Mouse (Mus musculus) thymus, postnatal 14 days (tissue): ENCODE results near the gene Lrrc58.
A peak's percentile ranks its signal among the peaks of the same experiment; 100 is the strongest.

Experiments
- DNase-seq: peaks from one replicate; pipeline ENCODE4 v3.0.0; 2021

The Lrrc58 gene

DNA sequence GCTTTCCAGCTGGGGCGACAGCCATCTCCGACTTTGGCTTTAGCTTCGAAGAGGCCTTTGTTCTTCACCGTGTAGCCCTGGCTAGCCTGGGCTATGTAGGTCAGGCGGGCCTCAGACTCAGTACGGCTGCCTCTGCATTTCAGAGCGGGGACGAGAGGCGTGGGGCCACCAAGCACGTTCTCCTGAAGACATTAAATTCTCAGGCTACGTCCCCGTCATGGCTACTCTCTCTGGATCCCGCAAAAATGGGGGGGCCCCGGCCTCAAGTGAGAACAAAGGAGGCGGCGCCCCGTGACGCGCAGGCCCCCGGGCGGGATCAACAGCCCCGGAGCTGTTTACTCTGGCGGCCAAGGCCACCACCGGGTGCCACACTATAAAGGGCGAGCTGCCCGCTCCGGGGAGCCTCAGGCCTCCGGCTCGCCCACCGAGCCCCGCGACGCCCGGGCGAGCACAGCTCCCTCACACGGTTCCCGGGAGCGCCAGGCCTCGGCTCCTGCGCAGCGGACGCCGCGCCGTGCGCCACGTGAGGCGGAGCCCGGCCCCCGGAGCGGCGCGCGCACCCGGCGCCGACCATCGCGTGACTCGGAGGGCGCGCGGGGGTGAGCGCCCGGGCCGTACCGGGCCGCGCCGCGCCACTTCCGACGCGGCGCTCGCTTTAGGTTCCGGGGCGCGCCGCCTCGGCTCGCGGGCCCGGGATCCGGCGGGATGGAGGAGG, at the start of gene Lrrc58:
TSS of gene Lrrc58 (plus strand) at position 599 of the 715 bp plus-strand sequence.
- peak; percentile 90 for DNase-seq

DNA sequence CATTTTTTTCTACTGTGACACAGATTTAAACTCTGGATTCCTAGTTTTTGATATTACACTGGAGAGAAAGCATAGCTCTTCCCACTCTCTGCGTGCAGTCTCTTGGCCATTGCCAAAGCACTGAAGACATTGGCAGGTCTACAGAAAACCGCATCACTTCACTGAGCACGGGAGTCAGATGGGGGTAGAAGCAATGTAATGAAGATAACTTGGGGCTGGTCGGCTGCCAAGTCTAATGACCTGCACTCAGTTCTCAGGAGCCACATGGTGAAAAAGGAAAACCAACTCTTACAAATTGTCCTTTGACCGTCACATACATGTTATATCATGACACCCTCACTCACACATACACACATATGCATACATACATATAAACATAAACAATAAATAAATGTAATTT, 44.2 kb upstream of the Lrrc58 start:
- no peak for DNase-seq

DNA sequence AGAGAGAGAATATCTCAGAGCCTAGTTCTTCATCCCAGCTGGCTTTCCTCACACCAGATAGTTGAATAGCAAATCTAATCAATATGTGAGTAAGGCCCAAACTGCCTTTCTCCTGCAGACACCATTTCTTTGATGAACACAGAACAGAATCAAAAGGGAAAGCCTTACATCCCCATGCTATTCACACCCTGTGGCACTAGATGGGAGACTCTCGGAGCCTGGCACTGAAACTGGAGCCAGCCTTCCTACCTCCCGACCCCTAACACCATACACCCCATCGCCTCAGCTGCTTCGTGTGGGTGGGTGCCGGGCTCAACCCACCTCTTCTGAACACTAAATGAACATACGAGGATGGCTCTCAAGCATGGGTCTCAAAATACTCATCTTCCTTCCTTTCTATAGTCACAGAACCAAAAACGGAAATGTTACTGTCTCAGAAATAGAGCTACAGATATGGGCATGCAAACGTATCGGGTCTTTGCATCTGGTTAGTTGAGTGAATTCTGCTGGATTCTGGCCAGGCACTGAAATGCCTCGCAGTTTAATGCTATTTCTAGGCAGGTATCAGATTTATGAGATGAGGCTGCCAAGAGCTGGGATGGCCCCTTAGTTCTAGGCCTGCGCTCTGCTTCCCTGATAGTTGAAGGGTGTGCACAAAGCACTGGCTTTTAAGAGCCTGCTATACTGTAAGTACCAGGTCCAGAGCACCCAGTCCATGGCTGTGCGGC, 43.2 kb upstream of the Lrrc58 start:
- no peak for DNase-seq

DNA sequence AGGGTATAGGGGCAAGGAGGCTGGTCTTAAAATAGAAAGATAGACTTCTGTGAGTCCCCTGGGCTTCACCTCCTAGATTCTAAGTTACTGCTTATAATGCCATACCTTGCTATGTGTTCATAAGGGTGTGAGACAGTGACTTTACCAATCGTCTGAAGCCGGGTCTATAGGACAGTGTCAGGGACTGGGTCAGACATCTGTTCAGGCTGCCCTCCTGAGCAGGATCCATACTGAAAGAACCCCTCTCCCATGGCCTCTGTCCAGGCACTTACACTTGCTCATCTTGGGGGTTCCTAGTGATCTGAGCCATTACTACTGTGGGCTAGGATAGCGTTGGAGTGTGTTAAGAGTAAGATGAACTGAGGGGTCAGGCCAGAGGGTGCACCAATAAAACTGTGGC, 41.9 kb upstream of the Lrrc58 start:
- no peak for DNase-seq

DNA sequence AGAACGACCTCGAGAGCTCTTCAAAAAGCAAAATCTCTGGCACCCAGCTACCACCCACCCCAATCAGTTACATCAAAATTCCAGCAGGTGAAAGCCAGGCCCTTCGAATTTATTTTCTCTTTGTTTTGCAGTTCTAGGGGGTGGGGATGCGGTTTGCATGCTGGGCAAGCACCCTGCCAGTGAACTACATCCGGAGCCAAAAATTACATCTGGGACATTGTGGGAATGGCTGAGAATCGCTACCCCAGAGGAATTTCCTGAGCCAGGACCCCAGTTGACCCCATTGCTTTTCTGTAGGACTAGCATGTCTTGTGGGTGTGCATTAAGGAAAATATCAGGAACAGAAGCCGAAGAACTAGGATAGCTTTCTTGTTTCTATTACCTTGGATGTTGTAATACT, 37.1 kb upstream of the Lrrc58 start:
- DNase-seq: no peak

DNA sequence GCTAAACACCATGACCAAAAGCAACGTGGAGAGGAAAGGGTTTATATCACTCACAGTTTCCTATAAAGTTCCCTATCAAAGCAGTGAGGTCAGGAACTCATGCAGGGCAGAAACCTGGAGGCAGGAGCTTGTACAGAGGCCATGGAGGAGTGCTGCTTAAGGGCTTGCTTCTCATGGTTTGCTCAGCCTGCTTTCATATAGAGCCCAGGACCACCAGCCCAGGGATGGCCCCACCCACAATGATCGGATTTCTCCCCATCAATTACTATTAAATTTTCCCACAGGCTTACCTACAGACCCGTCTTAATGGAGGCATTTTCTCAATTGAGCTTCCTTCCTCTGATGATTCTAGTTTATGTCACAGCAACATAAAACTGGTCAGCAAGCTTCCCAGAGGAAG, 30.6 kb upstream of the Lrrc58 start:
- DNase-seq: no peak

DNA sequence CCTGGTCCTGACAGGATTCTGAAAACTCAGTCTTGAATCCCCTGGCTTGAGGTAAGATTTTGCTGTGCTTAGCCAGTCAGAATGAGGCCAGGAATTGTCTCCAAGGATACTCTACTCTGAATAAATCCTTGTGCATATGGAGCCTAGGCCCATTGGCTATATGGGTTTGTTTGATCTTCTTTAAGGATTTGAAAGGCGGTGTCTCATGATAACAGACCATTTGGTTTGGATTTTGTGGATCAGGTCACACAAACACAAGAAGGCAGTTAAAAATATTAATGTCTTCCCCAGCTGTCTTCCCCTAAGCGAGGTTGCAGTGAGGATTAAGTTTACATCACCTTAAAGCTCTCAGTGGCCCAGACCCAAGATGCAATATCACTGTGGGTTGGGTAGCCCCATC, 25.8 kb upstream of the Lrrc58 start:
- no peak for DNase-seq

DNA sequence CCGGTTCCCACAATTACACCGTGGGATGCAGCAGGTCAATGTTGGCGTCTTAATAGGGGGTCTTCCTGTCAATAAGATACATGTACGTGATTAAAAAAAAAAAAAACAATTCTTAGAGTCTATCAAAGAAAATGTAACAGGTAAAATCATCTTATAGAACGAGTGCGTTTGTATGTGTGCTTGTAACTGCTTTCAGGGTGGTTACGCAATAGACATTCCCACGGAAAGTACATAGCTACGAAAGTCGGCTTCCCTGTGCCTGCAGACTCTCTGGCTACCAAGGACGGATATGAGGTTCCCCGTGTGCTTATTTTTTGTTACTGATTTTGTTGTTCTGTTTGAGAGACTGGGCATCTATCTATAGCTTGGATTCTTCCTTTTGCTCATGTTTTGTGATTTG, 24.4 kb upstream of the Lrrc58 start:
- no peak for DNase-seq

DNA sequence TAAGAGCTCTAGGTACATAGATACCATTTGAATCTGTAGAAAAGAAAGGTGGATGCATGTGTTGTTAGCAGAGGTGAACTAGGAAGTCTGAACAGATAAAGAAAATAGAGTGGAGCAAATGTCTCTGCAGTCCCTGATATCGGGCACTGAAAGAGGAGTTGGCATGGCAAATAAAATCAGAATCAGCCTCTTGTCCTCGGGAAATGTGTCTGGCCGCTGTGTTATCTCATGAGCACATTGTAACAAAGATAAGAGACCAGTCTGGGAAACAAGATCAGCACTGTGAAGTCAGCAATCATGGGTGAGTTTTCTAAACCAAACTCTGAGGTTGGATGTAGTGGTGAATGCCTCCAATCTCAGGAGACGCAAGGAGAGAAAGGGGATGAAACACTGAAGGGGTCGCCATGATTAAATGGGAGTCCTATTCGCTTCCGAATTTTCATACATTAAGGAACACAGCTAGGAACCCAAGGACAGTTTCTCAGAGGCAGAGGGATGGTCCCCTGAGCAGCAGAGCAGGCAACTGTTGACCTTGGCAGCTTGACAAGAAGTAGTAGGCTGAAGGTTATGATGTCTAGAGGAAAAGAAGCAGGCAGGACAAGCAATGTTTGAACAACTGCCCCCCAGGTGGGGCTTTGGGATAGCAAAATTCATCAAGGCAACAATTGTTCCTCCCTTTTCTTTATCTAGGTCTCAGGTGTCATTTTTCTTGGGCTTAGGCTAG, 22.8 kb upstream of the Lrrc58 start:
- no peak for DNase-seq

DNA sequence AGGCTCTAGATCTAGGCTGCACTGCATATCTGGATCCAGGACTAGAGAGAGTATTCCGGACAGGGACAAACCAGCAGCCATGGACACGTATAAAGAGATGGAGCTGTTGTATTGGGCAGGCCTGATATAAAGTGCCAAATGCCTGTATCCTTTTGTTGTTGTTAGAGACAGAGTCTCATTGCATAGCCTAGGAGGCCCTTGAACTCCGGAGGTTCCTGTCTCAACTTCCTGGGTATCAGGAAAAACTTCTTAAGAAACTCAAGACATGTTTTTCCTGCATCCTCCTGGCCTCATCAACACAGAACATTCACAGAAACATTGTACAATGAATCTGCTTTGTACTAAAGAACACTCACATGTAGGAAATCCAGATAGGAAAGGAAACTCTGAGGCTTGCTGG, 21.1 kb upstream of the Lrrc58 start:
- DNase-seq: no peak

DNA sequence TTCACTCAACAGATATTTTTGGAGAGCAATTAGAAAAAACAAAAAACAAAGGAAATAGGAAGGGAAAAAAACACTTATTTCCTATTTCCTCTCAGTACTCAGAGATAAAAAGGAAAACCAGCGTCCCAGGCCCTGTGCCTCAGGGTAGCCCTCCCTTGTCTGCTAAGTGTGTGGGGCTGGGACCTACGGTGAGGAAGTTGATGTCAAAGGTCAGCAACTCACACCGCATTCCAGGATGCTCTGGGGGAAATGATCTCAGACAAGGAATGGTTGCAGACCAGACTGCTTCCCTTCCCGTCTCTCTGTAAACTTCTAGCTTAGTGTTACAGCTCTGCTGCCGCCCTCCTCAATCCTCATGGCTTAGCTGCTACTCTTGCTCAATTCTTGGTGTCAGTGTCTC, 16.8 kb upstream of the Lrrc58 start:
- no peak for DNase-seq

DNA sequence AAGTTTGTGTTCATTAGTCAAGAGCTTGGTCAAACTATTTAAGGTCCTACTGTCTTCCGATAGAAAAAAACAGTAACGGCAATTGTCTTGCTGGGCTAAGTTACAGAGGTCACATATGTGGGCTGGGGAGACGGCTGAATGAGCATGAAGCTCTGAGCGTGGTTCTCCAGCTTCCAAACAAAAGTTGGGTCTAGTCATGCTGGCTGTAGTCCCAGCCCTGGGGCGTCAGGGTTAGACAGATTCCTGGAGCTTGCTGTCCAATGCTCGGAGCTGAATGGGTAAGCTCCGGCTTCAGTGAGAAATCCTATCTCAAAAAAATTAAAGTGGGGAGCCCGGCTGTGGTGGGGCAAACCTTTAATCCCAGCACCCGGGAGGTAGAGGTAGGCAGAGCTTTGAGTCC, 14.9 kb upstream of the Lrrc58 start:
- no peak for DNase-seq

DNA sequence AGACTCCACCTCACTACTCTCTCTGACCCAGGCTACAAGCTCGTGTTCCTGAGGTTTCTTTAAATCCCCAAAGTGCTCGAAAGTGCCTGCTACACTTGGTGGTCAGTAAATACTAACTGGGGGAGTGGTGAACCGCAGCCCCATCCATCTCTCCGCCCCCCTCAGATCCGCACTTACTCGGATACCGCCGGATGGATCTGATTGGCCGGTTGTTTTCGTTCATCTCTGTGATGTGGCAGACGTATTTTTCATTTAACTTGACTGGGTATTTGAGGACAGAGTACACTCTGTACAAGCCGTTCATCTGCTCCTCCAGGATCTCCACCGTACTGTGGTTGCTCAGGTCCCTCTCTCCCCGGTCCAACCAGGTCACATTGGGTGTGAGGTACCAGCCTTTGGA, 14.1 kb upstream of the Lrrc58 start:
- no peak for DNase-seq

DNA sequence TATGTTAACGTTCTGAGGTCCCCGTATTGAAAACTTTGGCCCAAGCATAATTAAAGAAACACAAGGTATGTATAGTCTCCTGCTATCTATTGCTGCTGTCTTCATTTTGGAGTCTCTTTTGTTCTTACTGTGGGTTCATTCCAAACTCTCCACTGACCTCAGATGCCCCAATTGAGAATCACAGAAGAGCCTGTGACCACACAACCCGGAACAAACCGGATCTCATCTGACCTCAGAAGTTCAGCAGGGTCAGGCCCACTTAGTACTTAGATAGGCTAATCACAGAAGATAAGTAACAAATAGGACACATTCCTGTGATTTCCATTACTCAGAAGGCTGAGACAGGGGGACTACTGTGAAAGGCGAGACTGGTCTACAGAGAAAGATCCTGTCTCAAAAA, 13.6 kb upstream of the Lrrc58 start:
- no peak for DNase-seq

DNA sequence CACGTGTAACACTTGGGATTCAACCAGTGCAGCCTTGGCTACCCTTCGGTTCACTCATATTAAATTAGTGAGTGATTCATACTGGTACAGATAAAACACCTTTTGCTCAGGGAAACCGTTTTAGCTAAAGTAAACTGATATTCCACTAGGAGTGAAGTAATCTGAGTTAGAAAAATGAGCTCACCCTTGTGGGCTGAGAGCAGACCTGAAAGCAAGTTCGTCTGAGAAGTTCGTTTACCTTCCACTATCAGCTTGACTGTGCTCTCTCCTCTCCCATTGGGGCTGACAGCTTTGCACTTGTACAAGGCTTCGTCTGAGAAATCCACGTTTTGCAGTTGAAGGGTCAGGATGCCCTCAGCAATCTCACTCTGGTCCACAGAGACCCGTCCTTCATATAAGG, 12.6 kb upstream of the Lrrc58 start:
- DNase-seq: no peak

DNA sequence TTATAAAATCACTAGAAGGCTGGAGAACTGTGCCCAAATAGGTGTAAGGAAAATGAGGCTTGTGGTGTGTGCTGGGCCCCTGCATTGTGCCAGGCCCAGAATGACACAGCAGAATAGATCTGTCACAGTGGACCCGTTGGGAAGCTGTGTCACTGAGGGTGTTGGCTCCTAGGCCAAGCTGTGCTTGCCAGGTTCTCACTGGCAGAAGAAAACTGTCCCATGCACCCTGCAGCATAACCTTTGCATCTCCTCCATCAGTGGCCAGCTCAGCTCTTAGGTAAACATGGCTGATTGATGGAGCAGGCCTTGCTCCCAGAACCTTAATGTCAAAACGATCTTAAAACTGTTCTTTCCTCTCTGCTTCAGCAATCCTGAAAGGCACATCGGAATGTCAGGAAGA, 11.9 kb upstream of the Lrrc58 start:
- no peak for DNase-seq

DNA sequence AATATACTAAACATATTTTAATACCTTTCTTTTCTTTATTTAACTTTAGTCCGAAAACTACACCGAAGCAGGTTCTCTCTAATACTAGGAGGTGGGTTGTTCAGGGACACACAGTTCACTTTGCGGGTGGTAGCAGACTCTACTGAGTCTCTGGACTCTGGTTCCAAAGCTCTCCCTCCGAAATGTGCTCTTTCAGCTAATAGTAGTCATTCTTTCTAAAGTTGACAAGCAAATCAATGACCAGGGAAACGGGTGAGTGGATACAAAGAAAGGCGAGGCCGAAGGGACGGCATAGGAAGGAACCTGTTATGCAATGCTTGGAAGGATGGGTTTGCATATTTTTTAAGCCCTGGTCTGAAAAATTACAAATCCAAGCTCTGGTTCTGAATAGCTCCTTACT, 10.7 kb upstream of the Lrrc58 start:
- no peak for DNase-seq

DNA sequence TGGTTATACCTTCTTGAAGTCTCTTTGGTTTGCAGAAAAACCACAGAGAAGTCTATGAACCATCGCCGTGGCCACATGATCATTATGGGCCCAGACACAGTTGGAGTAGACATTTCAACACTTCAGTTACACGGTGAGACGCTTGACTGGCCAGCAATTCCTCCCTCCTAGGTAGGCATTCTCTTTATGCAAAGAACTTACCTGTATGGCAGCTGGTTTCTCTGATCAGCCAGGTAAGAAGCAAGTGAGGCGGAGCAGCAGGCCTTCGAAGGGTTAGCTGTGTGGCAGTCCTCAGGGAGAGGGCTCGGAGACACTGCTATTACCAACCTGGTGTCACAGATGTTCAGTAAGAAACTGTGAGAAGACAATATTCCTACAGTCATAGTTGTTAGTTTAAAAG, 8.0 kb upstream of the Lrrc58 start:
- DNase-seq: no peak

DNA sequence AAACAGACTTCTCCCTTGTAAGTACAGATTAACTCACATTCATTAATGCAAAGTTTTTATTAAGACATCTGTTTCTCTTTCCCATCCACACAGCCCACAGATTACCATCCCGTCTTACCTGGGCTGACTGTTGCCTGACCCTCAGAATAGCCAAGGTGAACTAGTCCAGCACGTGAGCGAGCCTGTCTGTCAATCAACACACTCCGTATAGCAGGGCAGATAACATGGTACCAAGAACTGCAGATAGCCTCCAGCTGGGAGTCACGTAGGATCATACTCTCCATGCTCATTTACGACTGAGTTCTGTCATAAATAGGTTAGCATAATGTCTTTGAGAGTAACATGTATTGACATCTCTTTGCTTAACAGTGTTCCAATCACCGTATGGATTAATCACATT, 7.2 kb upstream of the Lrrc58 start, which contains the start of gene Gm36028:
TSS of gene Gm36028 (minus strand) at position 118 of the 400 bp plus-strand sequence.
- no peak for DNase-seq

DNA sequence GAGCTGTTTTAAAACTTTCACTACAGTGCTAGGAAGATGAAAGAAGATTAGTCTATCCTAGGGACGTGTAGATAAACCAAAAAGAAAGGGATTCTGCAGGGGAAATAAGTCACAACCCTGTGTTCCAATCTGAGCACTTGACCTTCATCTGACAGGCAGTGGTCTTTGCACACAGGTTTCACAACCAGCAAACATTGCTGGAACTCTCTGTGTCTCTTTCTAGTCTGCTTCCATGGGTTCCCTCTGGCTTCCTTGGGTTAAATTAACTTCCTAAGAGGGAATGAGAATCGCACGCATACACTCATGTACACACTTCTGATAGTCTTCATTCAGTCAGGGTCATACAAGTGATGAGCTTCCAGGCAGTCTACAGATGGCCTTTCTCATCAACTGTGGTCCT, 4.3 kb upstream of the Lrrc58 start:
- no peak for DNase-seq

DNA sequence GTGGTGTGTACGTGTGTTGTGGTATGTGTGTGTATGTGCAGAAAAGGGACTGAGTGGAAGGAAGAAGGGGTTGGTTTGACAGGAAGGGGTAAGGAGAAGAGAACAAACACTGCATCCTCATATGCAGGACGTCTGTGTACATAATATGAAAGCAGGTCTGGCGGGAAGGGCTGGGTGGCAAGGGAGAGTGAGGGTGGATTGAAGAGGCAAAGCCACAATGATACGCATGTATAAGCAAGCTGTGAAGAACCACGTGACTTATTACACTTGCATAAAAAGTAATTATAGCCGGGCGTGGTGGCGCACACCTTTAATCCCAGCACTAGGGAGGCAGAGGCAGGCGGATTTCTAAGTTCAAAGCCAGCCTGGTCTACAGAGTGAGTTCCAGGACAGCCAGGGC, 2.3 kb upstream of the Lrrc58 start:
- DNase-seq: no peak

DNA sequence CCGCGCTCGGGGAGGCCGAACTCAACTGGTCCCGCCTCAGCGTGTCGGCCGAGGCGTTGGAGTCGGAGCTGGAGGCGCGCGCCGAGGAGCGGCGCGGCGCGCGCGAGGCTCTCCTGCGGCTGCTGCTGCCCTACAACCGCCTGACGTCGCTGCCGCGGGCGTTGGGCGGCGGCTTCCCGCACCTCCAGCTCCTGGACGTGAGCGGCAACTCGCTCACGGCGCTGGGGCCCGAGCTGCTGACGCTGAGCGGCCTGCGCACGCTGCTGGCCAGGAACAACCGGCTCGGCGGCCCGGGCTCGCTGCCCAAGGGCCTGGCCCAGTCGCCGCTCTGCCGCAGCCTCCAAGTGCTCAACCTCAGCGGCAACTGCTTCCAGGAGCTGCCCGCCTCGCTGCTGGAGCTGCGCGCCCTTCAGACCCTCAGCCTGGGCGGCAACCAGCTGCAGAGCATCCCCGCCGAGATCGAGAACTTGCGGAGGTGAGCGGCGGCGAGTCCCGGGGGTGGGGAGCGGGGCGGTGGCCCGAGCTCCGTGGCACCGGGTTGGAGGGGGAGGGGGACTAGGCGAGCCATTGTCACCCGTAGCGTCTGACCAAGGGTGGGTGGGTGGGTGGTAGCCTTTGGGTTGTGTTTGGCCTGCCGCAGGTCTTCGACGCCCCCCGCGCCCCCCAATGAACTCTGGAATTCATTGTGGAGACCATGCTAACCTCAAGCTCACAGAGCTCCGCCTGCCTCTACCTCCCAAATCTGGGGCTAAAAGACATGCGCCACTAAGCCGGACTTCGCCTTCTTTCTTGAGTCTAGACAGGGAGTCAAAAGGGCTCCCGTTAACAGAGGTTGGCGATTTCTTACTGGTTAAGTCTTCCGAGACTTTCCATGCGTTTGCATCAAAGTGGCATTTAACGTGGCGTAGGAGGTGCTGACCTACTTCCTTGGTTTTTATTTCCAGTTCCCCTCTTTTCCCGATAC, 599 bp downstream of the Lrrc58 start:
- peak; percentile 62 for DNase-seq
